Mouse (Mus musculus) CD4-positive naive resting alpha-beta T cell, adult 76 days (primary cell): Measurements from ENCODE around the gene Ubac1. TPM values are rescaled to one million over a fixed set of nuclear protein-coding genes. Genes with fewer than 3 reads are reported as not detected.

ENCODE experiments used
- total RNA-seq: library from RNA; stranded (reverse); gene quantifications from one replicate; pipeline ENCODE4 v1.2.4, GENCODE M21; 2023

The Ubac1 gene
- total RNA-seq = 43.5 TPM

GRCm38 (mm10) chr2:26021561-26022257 lies at the start of gene Ubac1:
Gene Ubac1 (minus strand): TSS chr2:26021747.

DNA sequence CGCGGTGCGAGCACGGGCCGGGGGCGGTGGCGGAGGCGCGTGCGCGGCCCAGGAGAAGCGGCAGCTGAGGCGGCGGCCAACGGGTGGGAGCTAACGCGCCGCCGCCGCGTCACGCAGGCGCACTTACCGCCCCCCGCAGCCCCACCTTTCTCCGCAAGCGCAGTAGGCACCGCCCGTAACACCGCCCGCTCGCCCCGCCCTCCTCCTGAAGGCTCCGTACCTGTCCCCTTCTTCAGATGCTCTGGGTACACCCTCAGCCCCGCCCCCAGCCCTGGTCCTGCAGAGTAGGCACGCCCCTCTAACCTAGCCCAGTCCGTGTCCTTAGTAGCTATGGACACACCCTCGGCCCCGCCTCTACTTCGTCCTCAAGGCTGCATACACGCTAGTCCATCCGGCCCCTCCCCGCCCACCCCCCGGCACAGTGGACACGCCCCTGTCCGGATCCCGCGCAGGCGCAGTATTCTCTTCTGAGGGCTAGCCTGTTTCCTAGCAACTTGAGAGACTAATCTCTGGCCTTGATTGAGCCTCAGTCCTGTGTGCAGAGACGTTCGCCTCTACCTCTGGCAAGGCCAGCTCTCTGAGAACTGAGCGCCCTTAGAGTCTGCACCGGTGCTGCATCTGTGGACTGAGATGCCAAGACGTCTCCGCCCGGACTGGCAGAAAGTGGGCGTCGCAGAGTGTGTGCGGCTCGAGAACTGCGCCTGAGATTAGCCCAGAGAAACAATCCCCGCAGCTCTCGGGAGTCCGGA lies 38.2 kb downstream of the Ubac1 start, which contains the start of gene Camsap1:
Camsap1 (minus strand) TSS at position 124 of the 749 bp plus-strand sequence.

Other genes with a start within 250 kb of the Ubac1 start
- gene Lcn11, start 244.7 kb downstream of the Ubac1 start, total RNA-seq = not detected
- not detected for gene Gm13539, start 239.5 kb downstream of the Ubac1 start, total RNA-seq
- not detected for gene Glt6d1, start 205.9 kb downstream of the Ubac1 start, total RNA-seq
- gene Lcn9, start 198.6 kb downstream of the Ubac1 start, total RNA-seq = not detected
- not detected for gene Sohlh1, start 174.5 kb downstream of the Ubac1 start, total RNA-seq
- gene Kcnt1, start 158.0 kb downstream of the Ubac1 start, total RNA-seq = not detected
- gene Camsap1, start 38.5 kb downstream of the Ubac1 start, total RNA-seq = 47.2 TPM
- gene Nacc2, start 101.5 kb upstream of the Ubac1 start, total RNA-seq = 5.2 TPM
- gene Lhx3, start 186.5 kb upstream of the Ubac1 start, total RNA-seq = not detected
- gene Qsox2, start 215.8 kb upstream of the Ubac1 start, total RNA-seq = 6.4 TPM